Mouse (Mus musculus) left cerebral cortex, adult 2 months (tissue): ENCODE results near the gene Poc1b. TPM values are rescaled to one million over a fixed set of nuclear protein-coding genes. Genes with fewer than 3 reads are reported as not detected.

Experiments used
- DNase-seq, 2 experiments: peaks; one replicate each; pipeline ENCODE4 v3.0.0; 2021 to 2022; ENCODE audit warnings: low spot score in 2 of 2, mixed read lengths in 1 of 2; ENCODE audit errors: extremely low spot score in 1 of 2
- H3K27ac ChIP-seq: fragments of 200-600 bp; 2 replicates; pipeline ENCODE4 v1.8.1; 2022
- H3K4me3 ChIP-seq: fragments of 200-600 bp; 2 replicates; pipeline ENCODE4 v1.8.1; 2022
- CTCF ChIP-seq: fragments of 200-600 bp; IDR thresholded peaks from 2 replicates; pipeline ENCODE4 v1.8.1; 2022; ENCODE audit warnings: antibody characterized with exemption, mild to moderate bottlenecking, moderate library complexity
- intact Hi-C: fragments of 180-260 bp; cut with DNase I; formaldehyde crosslinking; loops from one replicate; pipeline ENCODE4 v1.15.1; 2025
- total RNA-seq, 2 experiments: library from RNA; stranded (reverse); gene quantifications; 2 replicates each; pipeline ENCODE4 v1.2.3; 2021

The Poc1b gene
- total RNA-seq, 2 experiments from 2014 or later = 5.8 to 8.4 TPM

GRCm38 (mm10) chr10:99179566-99179965 is 72.7 kb downstream of the Poc1b start:
- Histone ChIP-seq H3K27ac (no peak overlapping the region), H3K4me3 (no peak overlapping the region)
- no peak for DNase-seq
- no peak for TF ChIP-seq CTCF
- intact Hi-C loops = no loop called here

GRCm38 (mm10) chr10:99181497-99181896 is 74.7 kb downstream of the Poc1b start:
- intact Hi-C loops = no loop called here
- H3K4me3 ChIP-seq = no peak overlapping the region
- no peak for DNase-seq
- no peak for TF ChIP-seq CTCF
- no peak overlapping the region for H3K27ac ChIP-seq

GRCm38 (mm10) chr10:99182107-99182506 is 75.3 kb downstream of the Poc1b start:
- intact Hi-C loops = no loop called here
- no peak overlapping the region for H3K4me3 ChIP-seq
- H3K27ac ChIP-seq = peak overlapping the region; percentile 34; the same call in 1 of the 2 replicates
- DNase-seq = no peak
- TF ChIP-seq CTCF = no peak

- Histone ChIP-seq H3K4me3 (no peak overlapping the region), H3K27ac (no peak overlapping the region)
- TF ChIP-seq CTCF = no peak
- intact Hi-C loops = no loop called here
- DNase-seq = no peak
These were observed 81.3 kb downstream of the Poc1b start for GRCm38 (mm10) chr10:99188175-99188574.

- no peak for TF ChIP-seq CTCF
- Histone ChIP-seq H3K4me3 (no peak overlapping the region), H3K27ac (no peak overlapping the region)
- no peak for DNase-seq
- intact Hi-C loops = no loop called here
These were observed 82.1 kb downstream of the Poc1b start for GRCm38 (mm10) chr10:99188656-99189603.

GRCm38 (mm10) chr10:99190798-99191197 is 84.0 kb downstream of the Poc1b start:
- intact Hi-C loops = no loop called here
- DNase-seq = peak in 1 of 2 experiments; percentile 29
- H3K27ac ChIP-seq = no peak overlapping the region
- peak; percentile 67 for TF ChIP-seq CTCF
- H3K4me3 ChIP-seq = no peak overlapping the region

GRCm38 (mm10) chr10:99194451-99195055 is 87.7 kb downstream of the Poc1b start:
- no peak for DNase-seq
- intact Hi-C loops = no loop called here
- Histone ChIP-seq H3K4me3 (no peak overlapping the region), H3K27ac (no peak overlapping the region)
- no peak for TF ChIP-seq CTCF

- TF ChIP-seq CTCF = no peak
- intact Hi-C loops = no loop called here
- DNase-seq = no peak
- no peak overlapping the region for H3K27ac ChIP-seq
- no peak overlapping the region for H3K4me3 ChIP-seq
These were observed 89.7 kb downstream of the Poc1b start for GRCm38 (mm10) chr10:99196556-99196955.

- TF ChIP-seq CTCF = no peak
- DNase-seq = no peak
- no peak overlapping the region for H3K4me3 ChIP-seq
- intact Hi-C loops = no loop called here
- no peak overlapping the region for H3K27ac ChIP-seq
These were observed 90.3 kb downstream of the Poc1b start for GRCm38 (mm10) chr10:99197125-99197524.

GRCm38 (mm10) chr10:99197607-99198305 is 90.9 kb downstream of the Poc1b start:
- TF ChIP-seq CTCF = no peak
- H3K27ac ChIP-seq = no peak overlapping the region
- intact Hi-C loops = no loop called here
- H3K4me3 ChIP-seq = no peak overlapping the region
- no peak for DNase-seq

- no peak overlapping the region for H3K4me3 ChIP-seq
- no peak for TF ChIP-seq CTCF
- intact Hi-C loops = no loop called here
- no peak overlapping the region for H3K27ac ChIP-seq
- DNase-seq = no peak
These were observed 92.1 kb downstream of the Poc1b start for GRCm38 (mm10) chr10:99198946-99199345.

- H3K4me3 ChIP-seq = no peak overlapping the region
- no peak overlapping the region for H3K27ac ChIP-seq
- intact Hi-C loops = loop anchor here (5.0 kb wide), 1 partner anchor 61 kb away; the partner anchor contains the start of gene Dusp6
- no peak for TF ChIP-seq CTCF
- DNase-seq = no peak
These were observed 94.1 kb downstream of the Poc1b start for GRCm38 (mm10) chr10:99200944-99201343.
